Mouse (Mus musculus) frontal cortex, adult 2 months (tissue): ENCODE results near the gene Rreb1. TPM values are rescaled to one million over a fixed set of nuclear protein-coding genes. Genes with fewer than 3 reads are reported as not detected.

Source experiments
- DNase-seq, 2 experiments: peaks; one replicate each; pipeline ENCODE4 v3.0.0; 2022; ENCODE audit warnings: low spot score in 1 of 2; ENCODE audit errors: extremely low spot score in 1 of 2
- polyA plus RNA-seq: library from polyadenylated mRNA; depleted of rRNA; stranded (reverse); fragments of >200 nt; gene quantifications from 2 replicates; pipeline ENCODE4 v1.2.3, GENCODE M21; 2012

Rreb1 gene
- polyA plus RNA-seq, 1 experiment = 38.2 TPM

DNA sequence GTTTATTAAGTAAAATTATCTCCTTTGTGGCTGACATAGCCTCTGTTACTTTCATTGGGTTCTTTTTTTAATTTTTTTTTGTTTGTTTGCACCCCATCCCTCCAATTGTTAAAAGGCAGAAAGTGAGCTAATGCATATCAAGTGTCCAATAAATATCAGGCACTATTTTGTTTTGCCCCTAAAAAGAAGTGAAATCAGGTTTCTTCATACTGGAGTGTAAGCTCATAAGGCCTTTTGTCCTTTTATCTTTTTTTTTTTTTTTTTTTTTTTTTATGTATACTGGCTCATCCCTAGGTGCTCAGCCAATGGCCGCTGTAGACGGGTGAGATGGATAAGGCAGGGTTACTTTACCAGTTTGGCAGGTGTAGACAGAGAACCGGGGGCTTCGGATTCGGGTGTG is 70.2 kb downstream of the Rreb1 start:
- DNase-seq = no peak

DNA sequence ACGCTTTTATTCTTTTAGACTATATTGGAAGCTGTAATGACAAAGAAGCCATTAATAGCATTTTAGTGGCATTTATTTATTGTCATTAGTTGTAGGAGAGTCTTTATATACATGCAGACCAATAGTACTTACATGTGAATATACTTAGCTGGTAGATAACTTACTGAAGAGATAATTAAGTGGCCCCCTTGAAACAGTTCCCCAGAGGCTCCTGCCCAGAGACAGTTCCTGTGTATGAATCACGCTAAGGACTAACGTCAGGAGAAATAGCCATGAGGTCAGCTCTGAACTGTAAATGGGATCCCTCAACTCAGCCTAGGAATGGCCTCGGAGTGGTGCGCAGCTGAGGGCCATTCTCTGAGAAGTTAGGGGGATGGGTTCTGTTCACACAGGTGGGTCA is 73.4 kb downstream of the Rreb1 start:
- DNase-seq = no peak

DNA sequence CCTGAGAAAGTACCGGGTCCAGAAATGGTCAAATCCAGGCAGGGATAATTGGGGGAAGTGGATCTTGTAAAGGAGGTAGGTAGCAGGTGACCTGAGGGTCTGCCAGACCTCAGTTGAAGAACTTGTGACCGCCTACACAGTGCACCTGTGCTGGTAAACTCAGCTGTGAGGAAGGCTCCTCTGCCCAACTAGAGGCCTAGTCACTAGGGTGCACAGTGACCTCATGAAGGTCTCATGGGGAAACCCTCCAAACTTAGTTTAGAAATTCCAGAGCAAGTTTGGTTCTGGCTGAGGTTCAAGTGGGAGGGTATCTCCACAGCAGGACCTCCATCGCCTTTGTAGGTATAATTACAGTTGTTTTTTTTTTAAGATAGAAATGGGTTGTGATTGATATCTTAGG is 74.7 kb downstream of the Rreb1 start:
- no peak for DNase-seq

DNA sequence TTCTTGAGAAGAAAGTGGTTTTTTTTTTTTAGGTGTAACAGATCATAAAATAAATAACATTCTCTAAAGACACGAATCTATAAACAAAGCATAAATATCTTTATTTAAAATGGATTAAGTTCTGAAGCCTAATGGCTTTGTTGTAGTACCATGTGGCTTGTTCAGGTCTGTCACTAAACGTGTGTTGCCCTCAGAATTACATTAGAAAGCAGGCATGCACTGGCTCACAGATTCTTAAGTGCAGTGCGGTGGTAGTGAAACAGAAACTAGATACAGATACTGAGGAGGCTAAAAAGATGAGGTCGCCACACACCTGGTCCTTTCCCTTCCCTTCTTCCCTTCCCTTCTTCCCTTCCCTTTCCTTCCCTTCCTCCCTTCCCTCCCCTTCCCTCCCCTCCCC is 75.2 kb downstream of the Rreb1 start:
- DNase-seq = no peak

DNA sequence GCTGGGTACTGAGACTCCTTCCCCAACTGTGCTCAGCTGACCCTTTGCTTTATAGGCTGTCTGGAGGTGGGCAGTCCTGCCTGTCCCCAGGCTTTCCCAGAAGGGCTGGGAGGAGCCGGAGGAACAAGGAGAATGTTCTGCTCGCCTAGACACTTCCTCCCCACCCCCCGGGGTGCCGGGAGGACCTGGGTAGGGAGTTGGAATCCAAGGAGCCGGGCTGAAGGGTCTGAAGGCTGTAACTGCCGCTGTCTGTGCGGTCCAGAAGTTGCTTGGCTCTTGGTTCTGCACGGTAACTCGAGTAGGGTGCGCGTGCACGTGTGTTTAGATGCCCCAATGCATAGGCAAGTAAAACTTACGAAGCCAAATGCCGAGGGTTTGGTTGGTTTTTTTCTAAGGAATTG is 75.8 kb downstream of the Rreb1 start:
- DNase-seq = peak in 1 of 2 experiments; percentile 19

DNA sequence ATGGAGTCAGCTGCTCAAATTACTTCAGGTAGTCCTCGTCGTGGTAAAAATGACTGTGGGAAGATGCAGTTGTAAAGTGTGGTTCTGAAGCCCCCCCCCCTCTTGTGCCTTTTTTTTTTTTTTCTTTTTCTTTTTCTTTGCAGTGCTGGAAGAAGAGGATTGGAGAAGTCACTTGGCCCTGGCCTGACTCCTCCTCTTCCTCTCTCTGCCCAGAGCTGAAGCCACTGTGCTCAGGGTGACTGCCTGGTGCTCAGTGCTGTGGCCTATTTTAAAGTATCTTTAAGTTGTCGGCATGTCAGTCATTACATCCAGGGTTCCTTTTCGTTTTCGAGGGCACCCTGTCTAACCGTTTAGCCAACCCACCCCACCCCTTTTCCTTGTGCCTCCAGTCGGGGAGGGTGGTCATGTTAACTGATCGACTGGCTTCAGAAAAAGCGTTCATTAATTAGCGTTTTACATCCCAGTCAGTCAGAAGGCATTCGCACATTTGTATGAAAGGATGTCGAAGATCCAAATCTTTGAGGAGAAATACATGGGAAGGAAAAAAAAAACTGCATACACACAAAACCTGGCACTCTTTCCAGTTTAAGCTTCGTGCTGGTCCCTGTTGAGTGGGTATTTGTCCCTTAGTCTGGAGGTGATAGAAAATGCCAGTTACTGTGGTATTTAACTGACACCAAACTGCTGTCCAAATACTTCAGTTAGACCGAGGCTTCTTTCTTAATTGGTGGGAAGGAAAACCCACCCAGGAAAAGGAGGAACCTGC is 76.4 kb downstream of the Rreb1 start:
- no peak for DNase-seq

DNA sequence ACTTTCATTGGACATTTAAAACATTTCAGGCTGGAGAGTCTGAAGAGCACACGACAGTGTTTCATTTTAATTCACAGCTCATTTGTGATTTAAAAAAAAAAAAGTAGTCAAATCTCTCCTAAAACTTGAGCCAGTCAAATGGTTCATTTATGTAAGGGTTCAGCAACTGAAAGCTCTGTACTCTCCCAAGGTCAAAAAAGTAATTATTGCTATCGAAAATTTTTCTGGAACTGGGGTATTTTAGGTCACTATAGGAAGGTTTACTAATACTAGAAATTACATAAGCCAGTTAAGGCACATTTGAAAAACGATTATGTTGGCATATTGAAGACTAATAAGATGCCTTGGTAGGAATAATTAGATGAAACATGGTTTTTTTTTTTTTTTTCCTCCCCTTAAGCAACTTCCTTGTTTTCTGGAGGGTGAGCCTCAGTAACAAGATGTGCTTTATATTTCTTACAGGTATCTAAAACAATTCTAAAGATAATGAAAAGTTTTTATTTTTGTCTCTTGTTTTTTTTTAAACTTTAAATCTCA is 77.1 kb downstream of the Rreb1 start:
- DNase-seq = no peak

DNA sequence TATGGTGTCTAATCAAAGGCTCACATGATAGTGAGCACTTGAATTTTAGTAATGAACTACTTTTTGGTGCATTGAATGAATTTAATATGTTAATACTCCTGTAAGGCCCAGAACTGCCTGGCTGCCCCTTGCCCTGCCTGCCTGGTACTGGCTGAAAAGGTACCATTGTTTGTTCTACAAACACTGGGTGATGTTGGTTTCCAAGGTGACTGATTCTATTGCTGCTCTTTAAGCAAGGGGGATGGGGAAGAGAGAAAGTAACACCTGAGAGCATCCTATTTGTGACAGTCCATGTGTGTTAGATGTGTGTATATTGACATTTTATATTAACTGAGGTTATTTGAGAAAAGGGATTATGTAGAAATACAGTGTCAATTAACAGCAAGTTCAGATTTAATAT is 77.6 kb downstream of the Rreb1 start:
- DNase-seq = no peak

DNA sequence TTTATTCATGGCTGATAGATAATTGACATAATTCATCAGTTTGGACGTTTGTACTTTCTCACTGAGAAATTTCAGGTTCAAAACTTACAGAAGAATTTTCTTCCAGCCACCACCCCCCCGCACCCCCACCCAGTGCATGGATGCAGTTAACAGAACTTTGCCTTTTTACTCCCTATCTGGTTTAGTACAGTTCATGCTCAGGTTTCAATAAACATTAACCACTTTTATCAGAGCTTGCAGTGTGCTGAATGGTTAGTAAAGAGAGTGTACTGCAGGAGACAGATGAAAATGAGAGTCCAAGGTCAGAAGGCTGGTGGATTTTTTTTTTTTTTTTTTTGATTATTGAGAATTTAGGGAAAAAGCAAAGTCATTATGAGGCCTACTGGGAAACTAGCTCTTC is 78.3 kb downstream of the Rreb1 start:
- no peak for DNase-seq

DNA sequence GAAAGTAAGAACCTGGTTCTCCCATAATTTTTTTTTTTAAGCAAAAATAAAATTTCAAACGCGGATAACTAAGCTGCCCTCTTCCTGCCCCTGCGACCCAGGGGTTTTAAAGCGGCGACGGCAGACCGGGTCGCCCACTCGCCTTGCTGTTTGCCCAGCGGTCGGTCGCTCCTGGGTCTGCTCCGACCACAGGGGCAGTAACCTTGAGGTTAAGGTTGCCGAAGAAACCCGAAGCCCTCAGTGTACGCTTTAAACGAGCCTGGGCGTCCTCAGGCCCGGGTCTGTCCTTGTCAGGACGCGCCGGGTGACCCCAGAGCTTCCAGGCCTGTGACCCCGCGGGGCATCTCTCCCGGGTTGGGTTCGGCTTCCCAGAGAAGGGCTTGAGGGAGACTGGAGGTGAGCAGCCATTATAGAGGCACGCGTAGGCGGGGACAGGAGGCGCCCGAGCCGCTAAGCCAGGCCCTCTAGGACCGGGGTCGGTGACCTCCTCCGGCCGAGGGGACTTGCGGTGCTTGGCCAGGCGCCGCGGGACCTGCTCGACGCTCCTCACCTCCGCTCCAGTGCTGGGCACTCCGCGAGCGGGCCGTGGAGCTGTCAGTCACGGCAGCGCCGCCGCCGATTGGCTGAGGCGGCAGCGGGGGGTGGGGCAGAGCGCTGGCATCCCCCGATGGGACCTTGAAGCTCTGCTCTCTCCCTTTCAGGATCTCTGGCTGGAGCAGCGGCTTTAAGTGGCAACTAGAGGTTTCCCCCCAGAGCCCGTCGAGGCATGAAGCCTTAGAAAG is 79.3 kb downstream of the Rreb1 start:
- peak; percentile 68 to 87 for DNase-seq

DNA sequence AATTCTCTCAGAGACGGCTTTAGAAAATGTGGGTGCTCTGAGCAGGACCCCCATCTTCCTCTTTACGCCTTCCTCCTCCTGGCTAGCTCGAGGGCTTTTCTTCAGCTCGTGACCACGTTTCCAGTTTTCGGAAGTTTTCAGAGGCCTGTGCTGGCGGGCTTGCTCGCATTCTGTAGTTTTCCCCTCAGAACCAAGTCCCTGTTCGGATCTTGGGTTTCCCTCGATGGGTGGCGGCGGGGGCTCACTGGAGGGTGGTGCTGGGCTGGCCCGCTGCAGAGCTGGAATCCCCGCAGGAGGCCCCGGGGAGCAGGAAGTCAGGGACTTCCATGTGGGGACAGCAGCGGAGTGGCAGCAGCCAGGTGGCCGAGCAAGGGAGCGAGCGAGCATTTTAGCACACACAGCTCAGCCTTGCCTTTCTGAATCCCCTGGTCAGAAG is 79.9 kb downstream of the Rreb1 start:
- no peak for DNase-seq

DNA sequence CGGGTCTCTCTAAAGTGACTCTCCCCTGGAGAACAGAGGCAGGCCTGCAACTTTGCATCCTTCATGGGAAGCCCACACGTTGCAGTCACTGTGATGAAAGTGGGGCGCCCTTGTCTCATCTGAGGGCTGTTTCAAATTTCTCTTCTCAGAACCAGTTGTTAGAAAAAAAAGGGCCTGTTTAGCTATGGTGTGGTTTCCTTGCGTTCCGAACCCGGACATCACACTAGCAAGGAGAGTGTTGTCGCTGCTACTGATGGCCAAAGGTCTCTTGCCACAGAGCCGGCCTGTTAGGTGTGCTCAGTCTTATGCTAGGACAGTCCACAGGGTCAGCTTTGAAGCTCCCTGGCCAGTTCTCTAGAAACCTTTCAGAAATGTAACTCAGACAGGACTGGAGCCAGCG is 80.3 kb downstream of the Rreb1 start:
- DNase-seq = no peak

DNA sequence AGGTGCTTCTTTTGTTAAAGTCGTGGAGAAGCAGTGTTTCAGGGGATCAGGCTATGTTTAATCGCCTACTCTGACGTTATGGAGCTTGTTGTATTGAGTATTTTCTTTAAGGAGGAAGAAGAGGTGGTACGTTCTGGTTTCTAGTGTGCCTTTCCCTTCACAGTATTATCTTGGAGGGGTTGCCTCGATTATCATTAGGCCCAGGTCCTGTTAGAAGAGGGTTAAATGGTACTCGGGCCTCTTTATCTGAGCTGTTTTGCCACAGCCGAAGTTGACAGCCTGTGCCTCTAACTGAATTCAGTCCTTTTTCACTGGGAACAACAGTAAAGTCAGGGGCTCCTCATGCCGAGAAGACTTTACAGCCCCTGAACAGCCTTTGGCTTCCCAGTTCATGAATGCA is 81.6 kb downstream of the Rreb1 start:
- no peak for DNase-seq

DNA sequence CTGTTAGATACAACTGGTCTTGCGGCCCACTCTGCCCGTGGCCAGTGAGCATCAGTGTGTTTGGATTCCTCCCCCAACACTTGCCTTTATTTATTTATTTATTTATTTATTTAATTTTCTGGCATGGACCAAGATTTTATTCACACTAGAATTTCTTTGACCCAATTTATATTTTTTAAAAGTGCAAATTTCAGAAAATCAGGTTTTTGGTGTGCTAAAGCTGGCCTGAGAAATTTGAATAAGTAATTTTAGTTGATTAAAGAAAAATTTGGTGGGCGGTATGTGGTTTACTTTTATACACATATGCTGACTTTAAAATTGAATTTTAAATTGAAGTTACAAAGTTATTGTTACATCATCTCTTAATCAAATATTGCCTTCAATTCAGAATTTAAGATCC is 82.0 kb downstream of the Rreb1 start:
- no peak for DNase-seq

DNA sequence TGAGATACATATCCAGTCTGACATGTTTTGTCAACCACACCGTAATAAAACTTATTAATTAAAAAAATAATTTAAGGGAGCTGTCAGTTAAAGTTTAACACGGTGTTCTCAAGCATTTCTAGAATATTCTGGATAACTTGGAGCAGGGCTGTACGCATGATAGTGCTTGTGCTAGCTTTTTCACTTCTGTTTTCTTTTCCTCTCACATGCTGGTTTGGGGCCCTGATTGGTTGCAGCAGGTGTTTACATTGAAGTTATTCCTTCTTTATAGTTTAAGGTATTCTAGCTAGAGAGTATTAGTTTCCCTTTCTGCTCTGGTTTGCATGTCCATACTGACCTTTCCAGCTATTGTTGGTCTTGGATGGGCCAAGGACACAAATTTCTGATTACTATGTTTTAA is 82.6 kb downstream of the Rreb1 start:
- DNase-seq = no peak

DNA sequence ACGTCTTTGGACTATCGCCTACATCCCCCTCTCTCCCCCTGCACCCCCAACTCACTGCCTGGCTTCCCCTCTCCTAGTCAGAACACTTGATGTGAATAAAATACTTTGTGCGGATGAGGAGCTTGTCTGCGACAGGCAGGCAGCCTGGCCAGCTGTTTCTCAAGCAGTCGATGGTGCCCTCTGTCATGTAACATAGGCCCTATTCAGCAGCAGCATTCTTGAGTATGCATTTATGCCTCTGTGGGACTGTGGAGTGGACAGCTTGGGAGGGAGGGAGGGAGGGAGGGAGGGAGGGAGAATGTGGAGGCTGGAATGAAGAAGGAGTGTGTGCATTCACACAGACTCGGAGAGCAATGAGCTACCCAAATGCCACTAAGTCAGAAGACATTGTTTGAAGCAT is 84.3 kb downstream of the Rreb1 start:
- no peak for DNase-seq

DNA sequence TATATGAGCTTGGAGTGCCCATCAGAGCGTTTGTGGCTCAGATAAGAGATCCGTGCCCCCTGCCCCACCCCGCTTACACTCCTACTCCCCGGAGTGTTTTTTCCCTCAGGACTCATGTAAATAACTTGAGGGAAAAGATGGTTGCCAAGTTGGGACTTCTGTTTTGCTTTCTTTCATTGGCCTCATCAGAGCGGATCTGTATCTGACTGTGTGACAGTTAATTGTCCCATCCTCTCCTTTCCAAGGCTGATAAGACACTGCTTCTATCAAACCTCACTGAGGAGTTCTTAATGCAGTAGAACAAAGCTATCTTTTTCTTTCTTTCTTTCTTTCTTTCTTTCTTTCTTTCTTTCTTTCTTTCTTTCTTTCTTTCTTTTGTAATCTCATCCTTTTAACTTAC is 85.4 kb downstream of the Rreb1 start:
- no peak for DNase-seq

DNA sequence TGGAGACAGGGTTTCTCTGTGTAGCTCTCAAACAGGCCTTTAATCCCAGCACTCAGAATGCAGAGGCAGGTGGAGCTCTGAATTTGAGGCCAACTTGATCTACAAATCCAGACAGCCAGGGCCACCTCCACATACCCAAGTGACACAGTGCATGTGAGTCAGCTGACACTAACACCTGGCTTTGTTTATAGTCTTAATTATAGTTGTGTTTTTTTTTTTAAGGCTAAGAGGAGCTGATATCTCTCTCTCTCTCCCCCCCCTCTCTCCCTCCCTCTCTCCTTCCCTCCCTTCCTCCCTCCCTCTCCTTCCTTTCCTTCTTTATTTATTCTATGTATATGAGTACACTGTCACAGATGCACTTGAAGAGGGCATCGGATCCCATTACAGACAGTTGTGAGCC is 86.5 kb downstream of the Rreb1 start:
- DNase-seq = no peak

DNA sequence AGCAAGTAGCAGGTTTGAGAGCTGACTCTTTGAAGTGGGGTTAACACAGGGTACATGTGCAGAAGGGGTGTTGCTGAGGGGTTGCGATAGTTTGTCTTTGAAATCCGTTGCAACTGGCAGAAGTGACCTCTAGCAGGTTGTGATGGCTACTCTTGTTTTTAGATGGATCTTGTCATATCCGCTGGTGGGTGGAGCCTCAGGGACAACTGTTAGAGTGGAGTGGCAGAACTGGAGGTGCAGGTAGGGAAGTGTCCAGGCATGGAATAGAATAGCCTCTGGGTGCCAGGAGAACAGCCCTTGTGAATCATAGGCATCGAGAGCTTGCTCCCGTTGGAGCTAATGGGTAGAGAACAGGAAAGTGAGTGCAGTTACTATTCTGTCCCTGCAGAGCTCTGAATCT is 88.1 kb downstream of the Rreb1 start:
- DNase-seq = no peak

DNA sequence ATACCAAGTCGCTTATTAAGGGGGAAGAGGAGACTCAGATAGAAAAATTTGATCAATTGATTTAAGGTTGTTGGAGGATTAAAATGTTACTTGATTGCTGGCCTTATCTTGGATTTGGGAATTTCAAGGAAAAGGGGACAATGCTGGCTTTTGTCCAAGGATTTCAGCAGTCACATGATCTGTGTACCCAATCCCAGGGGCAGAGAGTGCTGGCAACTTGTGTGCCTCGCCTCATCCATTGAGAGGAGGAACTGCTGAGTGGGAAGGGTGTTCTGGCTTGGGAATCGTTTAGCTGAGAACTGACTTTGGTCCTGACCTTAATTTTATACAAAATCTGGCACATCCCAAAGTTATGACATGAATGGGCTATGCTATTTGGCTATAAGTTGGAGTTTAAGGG is 88.6 kb downstream of the Rreb1 start:
- DNase-seq = no peak

DNA sequence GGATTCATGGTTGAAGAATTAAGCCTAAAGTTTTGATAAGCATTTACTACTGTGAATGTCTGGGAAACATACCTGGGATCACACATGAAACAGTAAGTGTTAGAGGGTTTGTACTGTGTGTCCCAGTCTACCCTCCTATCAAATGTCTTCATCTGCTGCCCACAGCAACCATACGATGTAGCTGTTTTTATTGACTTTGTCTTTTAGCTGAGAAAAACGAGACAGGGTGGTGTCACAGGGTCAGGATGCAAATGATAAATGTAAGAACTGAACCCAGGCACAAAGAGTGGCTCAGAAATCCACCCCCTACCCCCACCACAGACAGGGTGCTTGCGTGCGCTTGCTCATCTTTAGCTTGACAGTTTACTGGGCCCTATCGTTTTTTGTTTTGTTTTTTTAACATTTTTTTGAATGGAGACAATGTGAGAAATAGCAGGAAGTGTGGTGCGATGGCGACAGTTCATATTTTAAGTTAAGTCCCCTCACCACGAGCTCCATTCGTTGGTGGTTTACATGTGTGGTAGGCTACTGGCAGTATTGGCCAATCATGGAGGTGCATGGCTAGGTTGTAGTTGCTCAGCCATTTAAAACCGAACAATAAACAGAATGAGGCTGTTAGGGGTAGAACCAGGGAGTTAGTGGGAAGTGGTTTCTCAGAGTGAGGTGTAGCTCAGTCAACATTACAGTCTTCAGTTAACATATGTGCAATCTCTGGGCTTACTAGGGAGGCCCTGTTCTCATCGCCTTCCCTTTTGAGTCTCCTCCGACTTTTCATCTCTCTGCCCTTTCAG is 92.1 kb downstream of the Rreb1 start:
- no peak for DNase-seq
